Mouse (Mus musculus) cerebellum, adult 2 months (tissue): Measurements from ENCODE around the gene Basp1.

Source experiments
- CTCF ChIP-seq: fragments of 200-500 bp; IDR thresholded peaks from 2 replicates; pipeline ENCODE4 v1.5.1; 2011; ENCODE audit warnings: low read depth, mild to moderate bottlenecking, control low read depth, low read length, moderate library complexity, borderline replicate concordance; ENCODE audit not compliant: insufficient read depth
- POLR2A ChIP-seq: fragments of 200-500 bp; IDR thresholded peaks from 2 replicates; pipeline ENCODE4 v1.6.1; 2011; ENCODE audit warnings: low read length, control low read depth, borderline replicate concordance; ENCODE audit not compliant: insufficient read depth

- no peak for TF ChIP-seq CTCF
- no peak for TF ChIP-seq POLR2A
Observed at GRCm38 (mm10) chr15:25376914-25377313, 36.6 kb downstream of the Basp1 start.
